Mouse (Mus musculus) frontal cortex, postnatal 25 days (tissue): ENCODE data around the gene Eif2a.
A peak's percentile ranks its signal among the peaks of the same experiment; 100 is the strongest.
"Not testable (repeated sequence)": the region's sequence is repeated elsewhere in the genome, so short reads cannot be mapped to it uniquely, and the experiment has no call there.

Experiments used
- DNase-seq, 2 experiments: peaks; one replicate each; pipeline ENCODE4 v3.0.0; 2022; ENCODE audit warnings: low spot score in 2 of 2

The Eif2a gene

GRCm38 (mm10) chr3:58521361-58521760, 4.3 kb upstream of the Eif2a start:
- DNase-seq: no peak

- DNase-seq: no peak
Measured at GRCm38 (mm10) chr3:58523386-58523785, 2.2 kb upstream of the Eif2a start.

DNA sequence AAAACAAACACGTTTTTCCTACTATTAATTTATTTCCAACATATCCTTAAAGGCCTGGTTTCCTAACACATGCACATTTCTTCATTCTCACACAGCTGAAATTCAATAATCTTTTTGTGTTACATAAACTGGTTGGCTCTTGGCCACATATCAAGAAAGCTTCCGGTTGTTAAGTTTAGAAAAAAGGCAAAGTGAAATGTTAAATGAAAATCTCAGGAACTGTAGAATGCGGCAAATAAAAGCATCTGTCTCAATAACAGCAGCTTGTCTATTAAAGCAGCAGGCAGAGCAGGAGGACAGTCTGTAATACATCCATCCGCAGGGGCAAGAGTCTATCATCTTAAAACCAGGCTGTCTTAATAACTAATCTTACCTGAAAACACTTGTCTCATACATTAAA, 1.4 kb upstream of the Eif2a start:
- no peak for DNase-seq

- DNase-seq: no peak
Measured at GRCm38 (mm10) chr3:58525166-58525565, 455 bp upstream of the Eif2a start.

GRCm38 (mm10) chr3:58526408-58526737, 752 bp downstream of the Eif2a start:
- no peak for DNase-seq

DNA sequence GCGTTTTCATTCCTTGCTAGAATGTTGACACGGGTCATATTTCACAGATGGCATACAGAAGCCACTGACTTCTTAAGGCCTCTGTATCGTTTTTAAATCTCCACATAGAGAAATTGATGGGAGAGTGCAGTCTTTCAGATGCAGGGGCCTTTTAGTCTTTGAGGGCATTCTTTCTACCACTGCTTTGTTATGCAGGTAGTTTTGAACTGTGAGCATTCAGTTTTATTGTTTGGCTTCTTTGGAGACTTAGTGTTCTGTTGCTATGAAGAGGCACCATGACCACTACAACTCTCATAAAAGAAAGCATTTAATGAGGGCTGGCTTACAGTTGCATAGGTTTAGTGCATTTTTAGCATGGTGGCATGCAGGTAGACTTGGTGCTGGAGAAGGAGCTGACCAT, 11.0 kb downstream of the Eif2a start:
- DNase-seq: no peak

GRCm38 (mm10) chr3:58552001-58552811, 26.6 kb downstream of the Eif2a start:
- DNase-seq: no peak

GRCm38 (mm10) chr3:58556649-58557048, 31.0 kb downstream of the Eif2a start:
- no peak for DNase-seq

- no peak for DNase-seq
Measured at GRCm38 (mm10) chr3:58559887-58560286, 34.3 kb downstream of the Eif2a start.

GRCm38 (mm10) chr3:58561437-58561836, 35.8 kb downstream of the Eif2a start:
- no peak for DNase-seq

DNA sequence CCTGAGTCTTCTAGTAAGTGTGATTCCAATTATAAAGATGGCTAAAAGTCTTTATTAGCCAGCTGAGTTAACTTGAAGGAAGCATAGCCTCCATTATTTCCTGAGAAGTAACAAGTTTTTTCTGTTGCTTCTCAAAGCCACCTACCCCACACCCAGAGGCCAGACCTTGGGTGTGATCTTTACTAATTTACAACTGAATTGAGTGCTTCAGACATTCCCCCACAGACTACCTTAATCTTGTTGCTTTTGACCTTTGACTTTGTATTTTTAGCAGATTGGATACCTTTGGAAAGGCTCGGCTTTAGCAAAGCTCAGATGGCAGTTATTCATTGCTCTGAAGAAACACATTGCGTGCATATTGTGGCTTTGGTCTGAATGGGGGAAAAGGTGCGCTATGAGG, 45.2 kb downstream of the Eif2a start:
- DNase-seq: no peak

GRCm38 (mm10) chr3:58576137-58577066, 50.8 kb downstream of the Eif2a start, which contains the start of gene Selenot:
Gene Selenot (plus strand): TSS chr3:58576636.
- DNase-seq: peak; percentile 96 to 98

- DNase-seq: peak; percentile 15 to 30
Measured at GRCm38 (mm10) chr3:58577067-58577503, 51.5 kb downstream of the Eif2a start.

DNA sequence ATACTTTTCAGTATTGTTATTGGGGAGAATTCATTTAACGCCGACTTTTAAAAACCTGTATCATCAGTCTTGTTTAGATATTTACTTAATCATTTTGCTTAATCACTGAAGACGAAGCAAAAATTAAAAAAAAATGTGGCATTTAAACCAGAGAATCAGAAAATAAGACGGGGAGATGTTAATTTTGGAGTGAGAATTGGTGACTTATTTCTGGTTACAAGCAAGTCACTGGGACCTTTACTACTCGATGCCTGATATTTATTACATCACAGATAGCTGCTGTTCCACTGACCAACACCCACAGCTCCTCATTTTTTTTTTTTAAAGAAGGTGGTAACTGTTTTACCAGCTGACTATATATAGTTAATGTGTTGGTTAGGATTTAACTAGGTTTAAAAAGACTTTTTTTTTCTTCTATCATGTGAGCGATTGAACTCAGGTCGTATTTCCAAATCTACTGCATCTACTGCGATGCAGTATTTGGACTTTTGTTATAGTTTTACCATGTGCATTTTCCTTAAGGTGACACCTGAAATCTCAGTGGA, 52.0 kb downstream of the Eif2a start:
- DNase-seq: no peak

- DNase-seq: no peak
Measured at GRCm38 (mm10) chr3:58581530-58581929, 55.9 kb downstream of the Eif2a start.

DNA sequence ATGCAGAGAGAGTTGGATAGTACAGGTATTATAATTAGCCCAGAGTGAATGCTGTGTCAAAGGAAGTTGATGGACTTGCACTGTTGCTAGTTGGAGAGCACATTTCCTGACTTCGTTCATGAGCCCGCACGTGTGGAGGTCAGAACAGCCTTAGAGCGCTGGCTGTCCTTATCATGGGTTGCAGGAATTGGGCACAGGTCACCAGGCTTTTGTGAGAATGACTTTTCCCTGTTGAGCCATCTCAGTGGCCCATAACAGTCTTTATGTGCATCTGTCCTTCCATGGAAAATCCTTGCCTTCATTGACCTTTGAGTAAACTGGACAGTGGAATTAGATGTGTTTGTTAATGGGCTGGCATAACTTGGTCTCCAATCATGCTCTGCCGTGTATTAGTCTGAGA, 56.7 kb downstream of the Eif2a start:
- DNase-seq: no peak

DNA sequence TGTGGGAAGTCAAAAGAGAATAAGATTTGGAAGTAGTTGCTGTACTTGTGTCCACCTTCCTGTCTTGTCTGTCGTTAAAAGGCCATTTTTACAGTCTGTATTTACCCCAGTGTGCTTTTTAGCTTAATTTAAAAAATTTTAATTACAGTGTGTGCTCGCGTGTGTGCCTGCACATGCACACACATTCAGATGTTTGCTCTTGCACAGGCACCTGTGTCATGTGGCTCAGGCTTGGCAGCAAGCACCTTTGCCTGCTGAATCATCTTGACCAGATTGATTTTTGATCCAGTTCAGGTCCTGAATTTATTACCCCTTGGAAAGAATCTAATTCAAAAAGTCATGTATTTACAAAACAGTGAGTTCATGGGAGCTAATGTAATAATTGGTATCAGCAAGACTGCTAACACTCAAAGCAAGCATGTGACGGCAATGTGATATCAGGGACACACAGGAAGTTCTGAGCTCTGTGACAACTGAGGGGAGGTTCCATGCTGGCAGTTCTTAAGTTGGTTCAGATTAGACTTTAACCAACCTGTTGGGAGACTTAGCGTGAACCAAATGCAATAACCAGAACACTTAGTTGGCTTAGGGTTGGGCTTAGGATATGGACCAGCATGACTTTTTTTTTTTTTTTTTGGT, 57.3 kb downstream of the Eif2a start:
- no peak for DNase-seq

DNA sequence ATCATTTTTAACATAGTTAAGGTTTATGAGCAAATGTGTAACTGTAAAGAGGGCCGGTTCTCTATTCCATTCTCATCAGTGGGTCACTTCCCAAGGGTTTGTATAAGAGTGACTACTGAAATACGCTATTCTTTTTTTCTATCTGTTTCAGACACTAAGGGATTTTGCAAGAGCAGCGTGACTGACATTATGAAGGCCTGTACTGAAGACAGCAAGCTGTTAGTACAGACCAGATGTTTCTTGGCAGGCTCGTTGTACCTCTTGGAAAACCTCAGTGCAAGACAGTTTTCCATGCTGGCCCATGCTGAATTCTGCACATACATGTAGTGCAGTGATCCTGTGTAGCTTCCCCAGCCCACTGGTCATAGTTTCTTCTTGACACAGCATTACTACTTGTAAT, 64.9 kb downstream of the Eif2a start:
- not testable (repeated sequence) for DNase-seq

- DNase-seq: not testable (repeated sequence)
Measured at GRCm38 (mm10) chr3:58592666-58593065, 67.0 kb downstream of the Eif2a start.

GRCm38 (mm10) chr3:58593623-58594022, 68.0 kb downstream of the Eif2a start:
- DNase-seq: no peak
